Mouse (Mus musculus): ENCODE measurements around the gene Ccr7. TPM values are rescaled to one million over a fixed set of nuclear protein-coding genes. Genes with fewer than 3 reads are reported as not detected.

Ccr7 gene
- total and polyA plus RNA-seq, 3 experiments = 203 to 306 (median 241) TPM

- peak; percentile 80 for TF ChIP-seq JUND (conservative IDR thresholded peaks at IDR 0.05; ENCODE audit: low read depth, low read length)
These were observed 4.7 kb downstream of the Ccr7 start (continued) for GRCm38 (mm10) chr11:99149898-99150757.

GRCm38 (mm10) chr11:99148896-99149703 is 5.8 kb downstream of the Ccr7 start:
- Histone ChIP-seq H3K27ac (ENCODE audit: insufficient read depth, low read depth) (peak overlapping the region; percentile 93; the same call in 1 of the 2 replicates), H3K9me3 (replicated peaks; ENCODE audit: low read length) (no peaks in the 10 kb centered on the region), H3K9ac (ENCODE audit: insufficient read depth, low read depth) (peak overlapping the region; percentile 80; the same call in 1 of the 2 replicates), H3K4me2 (ENCODE audit: insufficient read depth, low read depth, poor library complexity, severe bottlenecking) (peak overlapping the region; percentile 93; the same call in 1 of the 2 replicates), H3K79me2 (replicated peaks; ENCODE audit: control insufficient read depth, extremely low read depth, insufficient read depth, poor library complexity, severe bottlenecking) (peaks cover 61% of the 10 kb centered on the region), H3K27me3 (replicated peaks) (no peaks in the 10 kb centered on the region), H3K4me1 (ENCODE audit: control insufficient read depth in 1 of 2, insufficient read depth in 2 of 2) (peaks cover 18 to 72% of the 10 kb centered on the region in 2 experiments), H3K36me3 (replicated peaks in 1 of 2; ENCODE audit: control insufficient read depth in 1 of 2, insufficient read depth in 1 of 2, low read length in 1 of 2) (peaks cover 56 to 95% of the 10 kb centered on the region in 2 experiments), H3K4me3 (replicated peaks in 1 of 3; ENCODE audit: low read depth in 2 of 3, low read length in 2 of 3, poor library complexity in 1 of 3) (peak overlapping the region in 2 of 3 experiments; percentile 56 to 62)
- DNase-seq (ENCODE audit: extremely low read depth) = no peak
- TF ChIP-seq PAX5 (IDR thresholded peaks at IDR 0.05; ENCODE audit: low read length) = no peak
- TF ChIP-seq USF2 (conservative IDR thresholded peaks at IDR 0.05; ENCODE audit: low read depth, low read length) = no peak
- TF ChIP-seq ZNF384 (IDR thresholded peaks at IDR 0.05; ENCODE audit: low read depth, low read length) = no peak
- no peak for TF ChIP-seq JUN (IDR thresholded peaks at IDR 0.05; ENCODE audit: insufficient read depth, low read depth, low read length)
- no peak for TF ChIP-seq USF1 (IDR thresholded peaks at IDR 0.05; ENCODE audit: low read depth, low read length)
- no peak for TF ChIP-seq ZMIZ1 (IDR thresholded peaks at IDR 0.05; ENCODE audit: low read depth, low read length)
- TF ChIP-seq TCF12 (IDR thresholded peaks at IDR 0.05; ENCODE audit: low read depth, low read length) = no peak
- TF ChIP-seq SIN3A (IDR thresholded peaks at IDR 0.05; ENCODE audit: low read length) = no peak
- no peak for TF ChIP-seq MXI1 (IDR thresholded peaks at IDR 0.05; ENCODE audit: low read depth, low read length)
- TF ChIP-seq HCFC1 (IDR thresholded peaks at IDR 0.05; ENCODE audit: low read depth, low read length) = no peak
- TF ChIP-seq EP300 (IDR thresholded peaks at IDR 0.05; ENCODE audit: low read length) = no peak
- TF ChIP-seq E2F4 (IDR thresholded peaks at IDR 0.05; ENCODE audit: insufficient replicate concordance, low read depth, low read length) = no peak
- no peak for TF ChIP-seq CTCF (conservative IDR thresholded peaks at IDR 0.05 in 1 of 2, IDR thresholded peaks at IDR 0.05 in 1 of 2; ENCODE audit: low read depth in 2 of 2, low read length in 2 of 2)
- no peak for TF ChIP-seq POLR2AphosphoS2 (IDR thresholded peaks at IDR 0.05; ENCODE audit: low read depth, low read length)
- no peak for TF ChIP-seq ETS1 (conservative IDR thresholded peaks at IDR 0.05; ENCODE audit: low read depth, low read length)
- TF ChIP-seq TBP (conservative IDR thresholded peaks at IDR 0.05; ENCODE audit: low read depth, low read length) = no peak
- no peak for TF ChIP-seq ZKSCAN1 (IDR thresholded peaks at IDR 0.05; ENCODE audit: borderline replicate concordance, low read depth, low read length)
- no peak for TF ChIP-seq MYC (IDR thresholded peaks at IDR 0.05; ENCODE audit: low read depth, low read length)
- no peak for TF ChIP-seq MAZ (IDR thresholded peaks at IDR 0.05; ENCODE audit: low read depth, low read length)
- no peak for TF ChIP-seq ZC3H11A (IDR thresholded peaks at IDR 0.05; ENCODE audit: low read depth, low read length)
- in situ Hi-C loops (cut with MboI; ENCODE audit: low pct_ligation_motif_present, low pct_unique_long_range_greater_than_20kb, low sequenced_read_pairs) = no loop called here
- dilution Hi-C loops (cut with MboI; ENCODE audit: extremely low pct_ligation_motif_present, extremely low pct_unique_long_range_greater_than_20kb, low sequenced_read_pairs) = no loop called here
